Mouse (Mus musculus) embryonic fibroblast, embryonic 13.5 days (primary cell): ENCODE results near the gene Asb1.

Experiments used
- CTCF ChIP-seq: IDR thresholded peaks from 2 replicates; pipeline ENCODE4 v1.5.1; 2011; ENCODE audit warnings: mild to moderate bottlenecking, control low read depth, low read length, moderate library complexity, borderline replicate concordance; ENCODE audit not compliant: insufficient read depth
- POLR2A ChIP-seq: IDR thresholded peaks from 2 replicates; pipeline ENCODE4 v1.6.1; 2011; ENCODE audit warnings: low read depth, mild to moderate bottlenecking, control low read depth, low read length, moderate library complexity

DNA sequence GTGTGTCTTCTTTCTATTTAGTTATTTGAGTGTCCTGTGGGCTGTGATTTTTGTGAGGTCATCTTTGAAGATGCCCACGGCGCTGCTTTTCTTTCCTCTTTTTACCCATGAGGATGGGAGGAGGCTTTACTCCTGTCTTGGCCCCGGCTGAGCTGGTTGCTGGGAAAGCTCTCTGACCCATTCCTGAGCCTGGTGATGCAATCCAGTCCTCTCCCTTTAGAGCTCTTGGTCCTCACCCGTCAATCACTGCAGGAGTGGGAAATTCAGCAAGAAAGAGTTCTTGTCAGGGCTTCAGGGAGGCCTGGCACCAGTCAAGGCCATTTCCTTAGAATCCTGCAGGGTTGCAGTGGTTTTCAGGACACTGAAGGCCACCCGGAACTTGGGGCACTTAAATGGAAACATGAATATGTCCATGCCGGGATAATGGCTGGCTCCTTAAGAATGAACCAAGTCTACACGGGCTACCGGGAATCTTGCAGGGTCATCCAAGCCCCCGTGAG, 55.2 kb downstream of the Asb1 start:
- no peak for TF ChIP-seq POLR2A
- TF ChIP-seq CTCF, result no peak
